Mouse (Mus musculus) hindbrain, embryonic 12.5 days (tissue): ENCODE data around the gene Nup93. TPM values are rescaled to one million over a fixed set of nuclear protein-coding genes. Genes with fewer than 3 reads are reported as not detected.
A peak's percentile ranks its signal among the peaks of the same experiment; 100 is the strongest.

Experiments used
- ATAC-seq: fragments of 200-750 bp; cut with Nextera tagmentation; 2 replicates; pipeline ENCODE4 v1.8.0; 2017; ENCODE audit warnings: moderate TSS enrichment; ENCODE audit not compliant: low FRiP score
- H3K27ac ChIP-seq: fragments of 300-500 bp; sonication (generic); 2 replicates; pipeline ENCODE4 v1.5.1; 2016; ENCODE audit warnings: mild to moderate bottlenecking
- H3K27me3 ChIP-seq: fragments of 300-500 bp; sonication (generic); 2 replicates; pipeline ENCODE4 v1.6.1; 2016; ENCODE audit warnings: mild to moderate bottlenecking
- H3K36me3 ChIP-seq: fragments of 300-500 bp; sonication (generic); 2 replicates; pipeline ENCODE4 v1.6.1; 2016; ENCODE audit warnings: mild to moderate bottlenecking
- H3K4me1 ChIP-seq: fragments of 300-500 bp; sonication (generic); 2 replicates; pipeline ENCODE4 v1.6.1; 2016
- H3K4me2 ChIP-seq: fragments of 300-500 bp; sonication (generic); replicated peaks from 2 replicates; pipeline ENCODE4 v1.6.1; 2016; ENCODE audit warnings: mild to moderate bottlenecking
- H3K4me3 ChIP-seq: fragments of 300-500 bp; sonication (generic); 2 replicates; pipeline ENCODE4 v1.5.1; 2016; ENCODE audit warnings: mild to moderate bottlenecking
- H3K9ac ChIP-seq: fragments of 300-500 bp; sonication (generic); 2 replicates; pipeline ENCODE4 v1.6.1; 2016; ENCODE audit warnings: mild to moderate bottlenecking, moderate library complexity
- H3K9me3 ChIP-seq: fragments of 300-500 bp; sonication (generic); replicated peaks from 2 replicates; pipeline ENCODE4 v1.6.1; 2016; ENCODE audit warnings: mild to moderate bottlenecking
- WGBS: fragments of 180-500 bp; shearing (Covaris S2); methylation state at CpG from one replicate; pipeline ENCODE4 v1.1.7; 2016; 5-methylcytosine and 5-hydroxymethylcytosine counted together
- polyA plus RNA-seq: library from polyadenylated mRNA; unstranded; fragments of >200 nt; fragmentation: Nextera tagmentation; extraction: Ambion mirVana; gene quantifications from 2 replicates; pipeline ENCODE4 v1.2.1, GENCODE M21; 2016

Gene Nup93
- polyA plus RNA-seq, 1 experiment from 2014 or later = 80.4 TPM

DNA sequence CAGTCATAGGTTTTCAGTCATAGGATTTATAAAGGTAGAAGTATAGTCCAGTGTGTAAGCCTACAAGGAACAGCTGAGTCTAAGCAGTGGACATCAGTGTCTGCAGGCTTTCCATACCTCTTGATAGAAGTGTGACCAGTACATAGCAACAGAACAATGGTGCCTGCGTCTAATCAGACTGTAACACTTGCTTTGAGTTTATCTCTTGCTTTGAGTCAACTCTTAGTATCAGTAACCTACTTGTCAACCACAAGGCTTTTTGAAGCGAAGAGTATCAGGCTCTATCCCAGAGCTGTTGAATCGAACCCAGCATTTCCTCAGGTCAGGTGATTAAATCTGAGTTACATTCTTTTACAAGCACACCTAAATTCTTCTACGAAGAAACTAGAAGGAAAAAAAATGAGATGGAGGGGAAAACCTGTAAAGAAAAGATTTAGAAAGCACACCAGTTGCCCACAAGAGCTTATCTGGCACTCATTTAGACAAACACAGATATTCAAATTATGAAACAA, 25.9 kb downstream of the Nup93 start:
- H3K27ac ChIP-seq = no peak overlapping the region
- H3K9me3 ChIP-seq = no peaks in the 10 kb centered on the region
- no peak for ATAC-seq
- no peak overlapping the region for H3K4me2 ChIP-seq
- WGBS = 91% methylated on average over 4 of the region's 4 CpGs
- no peaks in the 10 kb centered on the region for H3K4me1 ChIP-seq
- no peak overlapping the region for H3K9ac ChIP-seq
- no peak overlapping the region for H3K4me3 ChIP-seq
- H3K36me3 ChIP-seq = peaks cover 6% of the 10 kb centered on the region; the same call in 1 of the 2 replicates
- H3K27me3 ChIP-seq = no peaks in the 10 kb centered on the region

DNA sequence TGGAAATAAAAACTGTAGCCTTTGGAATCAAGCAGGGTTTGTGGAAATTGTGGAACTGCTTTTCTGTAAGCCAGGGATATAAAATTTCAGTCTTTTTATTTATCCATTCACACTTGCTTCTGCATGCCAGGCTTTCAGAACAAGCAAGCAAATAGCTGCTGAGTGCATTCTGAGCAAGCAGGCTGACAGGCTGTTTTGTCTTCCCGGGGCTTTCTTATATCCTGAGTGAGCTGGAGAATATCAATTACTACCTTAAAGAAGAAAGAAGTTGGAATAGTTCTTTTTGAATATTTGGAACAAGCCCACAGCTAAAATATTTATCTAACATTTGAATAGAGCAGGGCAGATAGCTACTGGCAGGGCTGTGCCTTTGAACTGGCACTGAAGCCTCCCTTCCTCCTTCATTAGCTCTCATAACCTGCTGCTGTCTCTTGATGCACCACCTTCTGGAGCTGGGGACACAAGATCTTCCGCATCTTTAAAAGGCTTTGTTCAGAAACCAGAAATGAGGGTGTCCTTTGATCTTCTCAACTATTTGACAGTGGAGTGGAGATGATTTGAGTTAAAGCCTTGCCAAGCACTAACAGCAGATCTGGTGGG, 35.6 kb downstream of the Nup93 start:
- Histone ChIP-seq H3K4me3 (no peak overlapping the region), H3K9ac (no peak overlapping the region), H3K27me3 (no peaks in the 10 kb centered on the region)

DNA sequence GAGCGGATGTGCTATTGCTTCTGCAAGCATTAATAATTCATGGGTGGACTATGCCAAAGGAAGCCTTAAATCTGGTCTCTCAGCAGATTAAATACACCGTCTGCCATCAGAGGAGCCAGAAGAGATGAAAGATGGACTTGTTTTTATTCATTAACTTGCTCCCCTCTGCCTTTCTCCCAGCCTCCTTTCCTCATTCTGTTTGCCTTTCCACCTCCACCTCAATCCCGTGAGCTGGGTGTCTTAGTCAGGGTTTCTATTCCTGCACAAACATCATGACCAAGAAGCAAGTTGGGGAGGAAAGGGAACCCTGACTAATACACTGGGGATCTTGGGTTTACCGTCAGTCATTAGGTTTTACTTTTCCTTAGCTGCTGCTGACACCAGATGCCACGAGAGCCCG, 44.5 kb downstream of the Nup93 start:
- H3K9me3 ChIP-seq = no peaks in the 10 kb centered on the region
- no peaks in the 10 kb centered on the region for H3K36me3 ChIP-seq
- no peak overlapping the region for H3K27ac ChIP-seq
- no peak overlapping the region for H3K4me3 ChIP-seq
- H3K9ac ChIP-seq = no peak overlapping the region
- ATAC-seq = no peak
- H3K4me2 ChIP-seq = no peak overlapping the region
- H3K4me1 ChIP-seq = no peaks in the 10 kb centered on the region
- no peaks in the 10 kb centered on the region for H3K27me3 ChIP-seq
- WGBS = 75% methylated on average over 6 of the region's 6 CpGs

More for the DNA sequence above, 35.6 kb downstream of the Nup93 start:
- WGBS = 69% methylated on average over 2 of the region's 2 CpGs
- ATAC-seq = no peak
- Histone ChIP-seq H3K9me3 (no peaks in the 10 kb centered on the region), H3K36me3 (no peaks in the 10 kb centered on the region), H3K4me1 (no peaks in the 10 kb centered on the region), H3K4me2 (no peak overlapping the region), H3K27ac (peak overlapping the region; percentile 5; the same call in 1 of the 2 replicates)

DNA sequence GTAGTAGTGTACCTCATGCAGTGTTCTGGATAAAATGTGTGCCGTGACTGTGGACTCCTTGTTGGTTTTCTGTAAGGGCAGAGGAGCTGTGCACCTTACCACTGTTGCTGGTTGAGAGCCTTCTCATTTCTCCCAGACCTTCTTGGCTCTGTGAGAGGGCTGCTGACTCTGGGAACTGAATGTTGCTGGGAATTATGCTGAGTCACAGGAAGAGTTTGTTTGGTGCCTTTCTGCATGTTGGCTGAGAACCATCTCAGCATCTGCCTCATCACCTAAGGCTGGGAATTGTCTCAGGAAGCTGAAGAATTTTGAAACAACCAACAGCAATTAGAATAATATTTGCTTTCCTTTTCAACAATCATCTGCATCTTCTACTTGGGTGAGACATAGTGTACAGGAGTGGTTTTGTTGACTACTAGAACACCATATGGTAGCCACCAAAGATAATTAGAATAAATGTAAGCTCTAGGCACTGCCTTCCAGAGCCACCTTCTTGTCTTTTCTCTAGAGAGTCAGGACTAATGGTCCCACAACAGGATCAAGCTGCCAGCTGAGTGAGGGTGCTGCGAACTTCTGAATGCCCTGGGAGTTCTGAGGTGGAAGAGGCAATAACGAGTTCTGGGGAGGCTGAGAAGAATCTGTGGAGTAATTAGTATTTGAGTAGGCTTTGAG, 48.4 kb downstream of the Nup93 start:
- Histone ChIP-seq H3K9ac (no peak overlapping the region), H3K4me2 (no peak overlapping the region), H3K9me3 (no peaks in the 10 kb centered on the region), H3K36me3 (no peaks in the 10 kb centered on the region), H3K27ac (no peak overlapping the region), H3K4me1 (peaks cover 12% of the 10 kb centered on the region), H3K27me3 (no peaks in the 10 kb centered on the region), H3K4me3 (no peak overlapping the region)
- 77% methylated on average over 3 of the region's 3 CpGs for WGBS
- ATAC-seq = no peak

DNA sequence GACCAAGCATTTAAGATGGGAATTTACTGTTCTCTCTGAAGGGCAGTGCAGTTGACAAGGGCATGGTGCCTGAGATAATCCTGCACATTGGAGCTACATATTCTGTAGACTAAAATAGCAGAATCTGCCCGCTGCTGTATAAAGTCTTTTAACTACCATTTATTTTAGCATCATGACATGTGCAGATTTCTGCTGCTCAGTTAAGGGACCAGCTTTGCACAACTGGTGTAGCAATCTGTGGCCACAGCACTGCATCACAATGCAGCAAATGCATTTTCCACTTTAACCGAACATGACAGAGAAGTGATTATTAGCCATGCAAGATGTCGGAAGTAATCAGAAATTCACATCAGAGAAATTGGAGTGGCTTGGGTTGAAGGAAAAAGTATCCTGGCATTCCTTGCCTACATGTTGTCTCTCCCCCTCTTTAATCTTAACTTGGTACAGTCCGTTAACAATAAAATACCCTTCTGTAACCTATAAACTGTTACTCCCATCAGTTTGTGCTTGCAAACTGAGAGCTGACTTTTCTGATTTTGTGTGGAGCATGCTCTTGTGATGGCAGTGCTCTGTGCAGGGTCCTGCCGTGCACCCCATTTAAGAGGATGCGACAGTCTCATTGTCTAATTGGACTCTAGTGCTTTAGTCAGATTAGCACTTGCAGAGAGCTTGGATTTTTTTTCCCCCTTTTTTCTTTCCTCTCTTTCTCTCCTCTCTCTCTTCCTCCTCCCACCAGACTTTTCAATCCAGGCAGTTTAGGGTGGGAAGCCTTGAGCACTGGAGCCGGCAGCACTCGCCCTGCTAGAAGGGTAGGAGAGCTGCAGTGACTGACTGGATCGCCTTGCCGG, 52.2 kb downstream of the Nup93 start:
- no peak for ATAC-seq
- Histone ChIP-seq H3K27ac (peak overlapping the region; percentile 60), H3K4me2 (peak overlapping the region; percentile 33), H3K9ac (0 out of 2 replicates have a peak overlapping the region, but pooled peaks have one; percentile 13), H3K27me3 (no peaks in the 10 kb centered on the region), H3K4me1 (peaks cover 12% of the 10 kb centered on the region), H3K36me3 (no peaks in the 10 kb centered on the region), H3K4me3 (peak overlapping the region; percentile 4; the same call in 1 of the 2 replicates), H3K9me3 (no peaks in the 10 kb centered on the region)
- WGBS = 56% methylated on average over 10 of the region's 10 CpGs

DNA sequence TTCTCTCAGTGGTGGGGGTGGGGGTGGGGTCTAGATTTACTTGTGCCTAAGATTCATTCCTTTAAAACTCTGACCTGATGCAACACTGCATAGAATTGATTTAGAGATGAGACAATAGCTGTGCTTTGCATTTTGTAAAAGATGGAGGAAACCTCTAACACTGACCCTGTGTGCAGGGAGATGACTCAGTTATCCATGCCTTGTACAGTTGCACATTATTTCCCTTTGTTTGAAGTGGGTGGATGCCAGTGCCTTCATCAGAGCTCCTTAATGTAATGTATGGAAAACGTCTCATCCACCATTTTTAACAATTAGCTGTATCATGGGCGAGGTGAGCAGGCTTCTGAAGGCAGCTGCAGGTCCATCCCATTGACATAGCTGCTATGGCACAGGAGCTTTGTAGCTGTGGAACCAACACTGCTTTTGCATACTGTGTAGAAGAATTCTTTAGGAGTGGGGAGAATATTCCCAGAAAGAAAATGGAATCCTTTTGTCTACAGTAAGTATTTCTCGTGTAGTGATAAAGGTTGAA, 54.1 kb downstream of the Nup93 start:
- Histone ChIP-seq H3K27ac (no peak overlapping the region), H3K9ac (no peak overlapping the region), H3K27me3 (no peaks in the 10 kb centered on the region), H3K4me1 (peaks cover 12% of the 10 kb centered on the region), H3K36me3 (no peaks in the 10 kb centered on the region), H3K9me3 (no peaks in the 10 kb centered on the region), H3K4me3 (no peak overlapping the region), H3K4me2 (0 out of 2 replicates have a peak overlapping the region, but pooled peaks have one; percentile 3)
- no peak for ATAC-seq
- 77% methylated on average over 3 of the region's 3 CpGs for WGBS

DNA sequence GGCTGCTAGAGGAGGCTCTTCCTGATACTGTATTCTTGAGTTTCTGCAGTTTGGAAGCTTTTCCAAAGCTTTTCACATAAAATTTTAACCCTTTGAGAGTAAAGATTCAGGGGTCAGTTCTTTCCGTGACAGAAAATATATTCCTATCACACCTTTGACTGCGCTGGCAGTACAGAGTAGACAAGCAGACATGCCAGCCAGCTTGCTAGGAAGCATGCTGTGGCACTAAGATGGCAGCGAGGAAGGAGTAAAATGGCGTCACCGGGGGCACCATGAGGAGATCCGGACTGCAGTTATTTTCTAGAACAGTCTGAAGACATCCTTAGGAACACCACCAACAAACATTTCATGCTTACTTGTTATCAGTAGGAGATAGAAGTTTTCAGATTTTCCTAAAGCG, 55.9 kb downstream of the Nup93 start:
- H3K9me3 ChIP-seq = no peaks in the 10 kb centered on the region
- no peaks in the 10 kb centered on the region for H3K27me3 ChIP-seq
- no peak overlapping the region for H3K4me2 ChIP-seq
- H3K36me3 ChIP-seq = no peaks in the 10 kb centered on the region
- no peak overlapping the region for H3K4me3 ChIP-seq
- H3K4me1 ChIP-seq = peaks cover 9% of the 10 kb centered on the region
- 0 out of 2 replicates have a peak overlapping the region, but pooled peaks have one; percentile 40 for H3K27ac ChIP-seq
- no peak overlapping the region for H3K9ac ChIP-seq
- no peak for ATAC-seq
- WGBS = 91% methylated on average over 7 of the region's 7 CpGs

DNA sequence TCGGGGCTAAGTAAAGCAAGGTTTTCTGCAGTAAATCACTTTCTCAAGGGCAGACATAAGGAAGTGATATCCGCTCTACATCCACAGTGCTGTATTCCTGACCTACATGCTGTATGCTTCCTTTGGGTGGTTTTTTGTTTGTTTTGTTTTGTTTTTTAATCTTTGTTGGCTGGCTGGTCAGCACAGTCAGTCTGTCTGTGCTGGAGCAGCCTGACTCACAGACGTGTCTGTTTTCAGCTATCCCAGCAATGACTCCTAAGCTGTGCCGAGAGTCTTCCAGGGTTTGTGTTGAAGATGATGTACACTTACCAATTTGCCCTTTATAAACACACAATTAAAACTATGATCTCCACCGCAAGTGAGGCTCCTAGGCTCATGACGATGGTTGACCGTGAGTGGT, 56.7 kb downstream of the Nup93 start:
- no peak for ATAC-seq
- Histone ChIP-seq H3K27me3 (no peaks in the 10 kb centered on the region), H3K4me2 (no peak overlapping the region), H3K4me3 (no peak overlapping the region), H3K27ac (no peak overlapping the region), H3K9ac (no peak overlapping the region), H3K9me3 (no peaks in the 10 kb centered on the region), H3K36me3 (no peaks in the 10 kb centered on the region), H3K4me1 (peaks cover 9% of the 10 kb centered on the region)
- WGBS = 89% methylated on average over 7 of the region's 7 CpGs

DNA sequence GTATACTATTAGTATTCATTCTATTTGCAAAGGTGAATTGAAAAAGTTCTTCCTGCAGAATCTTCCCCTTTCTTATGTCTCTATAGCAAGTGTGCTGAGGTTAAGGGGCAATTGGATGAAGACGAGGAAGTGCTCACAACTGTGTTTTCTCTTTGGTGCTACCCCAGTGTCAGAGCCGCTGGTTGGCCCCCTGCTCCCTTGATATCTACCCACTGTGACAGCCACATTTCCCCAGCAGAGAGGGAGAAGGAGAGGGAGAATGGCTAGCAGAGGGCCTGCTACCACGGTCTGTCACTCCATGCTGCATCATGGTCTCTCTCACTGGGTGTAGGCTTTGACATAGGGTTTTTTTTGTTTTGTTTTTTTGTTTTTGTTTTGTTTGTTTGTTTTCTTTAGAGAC, 58.2 kb downstream of the Nup93 start:
- WGBS = 77% methylated on average over 3 of the region's 3 CpGs
- Histone ChIP-seq H3K27me3 (no peaks in the 10 kb centered on the region), H3K36me3 (no peaks in the 10 kb centered on the region), H3K27ac (no peak overlapping the region), H3K4me1 (no peaks in the 10 kb centered on the region; the same call in 1 of the 2 replicates), H3K4me2 (no peak overlapping the region), H3K9ac (no peak overlapping the region), H3K9me3 (no peaks in the 10 kb centered on the region), H3K4me3 (no peak overlapping the region)
- ATAC-seq = no peak

DNA sequence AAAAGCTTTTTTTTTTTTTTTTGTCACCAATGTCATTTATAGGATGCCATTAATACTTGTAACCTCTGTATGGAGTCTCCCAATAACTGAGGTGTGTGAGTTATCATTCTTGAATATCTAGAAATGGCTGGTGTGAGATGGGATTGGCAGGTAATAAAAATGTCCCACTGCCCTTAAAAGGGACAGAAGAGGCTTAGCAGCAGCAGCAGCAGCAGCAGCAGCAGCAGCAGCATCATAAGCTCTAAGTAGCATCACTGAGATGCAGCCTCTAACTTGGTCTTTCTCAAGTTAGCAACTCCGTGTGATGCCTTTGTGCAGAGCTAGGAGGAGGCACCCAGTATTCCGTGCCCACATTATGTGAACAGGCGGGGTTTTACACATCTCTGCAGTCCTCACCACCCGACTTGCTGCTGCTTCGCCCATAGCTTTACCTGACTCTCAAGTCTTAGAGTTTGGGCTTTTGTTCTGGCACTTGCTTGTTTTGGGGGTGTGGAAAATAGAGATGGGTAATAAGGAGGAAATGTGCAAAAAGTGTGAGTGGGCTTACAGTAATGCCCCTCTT, 59.0 kb downstream of the Nup93 start:
- no peak for ATAC-seq
- Histone ChIP-seq H3K4me1 (no peaks in the 10 kb centered on the region; the same call in 1 of the 2 replicates), H3K27ac (no peak overlapping the region), H3K9ac (no peak overlapping the region), H3K9me3 (no peaks in the 10 kb centered on the region), H3K27me3 (no peaks in the 10 kb centered on the region), H3K4me3 (no peak overlapping the region), H3K36me3 (no peaks in the 10 kb centered on the region), H3K4me2 (no peak overlapping the region)
- WGBS = 91% methylated on average over 5 of the region's 5 CpGs

DNA sequence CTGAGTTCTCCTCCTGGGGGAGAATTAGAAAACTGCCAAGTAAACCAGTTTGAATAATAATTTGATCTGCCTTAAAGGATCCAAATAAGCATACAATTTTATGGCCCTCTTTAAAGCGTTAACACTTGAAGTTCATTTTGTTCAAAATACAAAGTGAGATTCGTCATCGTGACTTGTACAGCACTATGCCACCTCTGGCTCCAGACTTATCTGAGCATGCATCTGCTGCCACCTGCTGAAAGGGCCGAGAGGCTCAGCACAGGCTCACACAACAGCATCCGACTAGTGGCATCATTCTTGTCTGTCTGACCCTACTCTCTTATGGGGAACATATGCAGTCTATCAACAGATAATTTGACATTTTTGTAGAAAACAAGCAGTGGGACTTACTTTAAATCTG, 59.7 kb downstream of the Nup93 start:
- H3K4me2 ChIP-seq = no peak overlapping the region
- H3K27ac ChIP-seq = no peak overlapping the region
- H3K36me3 ChIP-seq = no peaks in the 10 kb centered on the region
- H3K27me3 ChIP-seq = no peaks in the 10 kb centered on the region
- no peak overlapping the region for H3K9ac ChIP-seq
- no peaks in the 10 kb centered on the region for H3K4me1 ChIP-seq
- no peak overlapping the region for H3K4me3 ChIP-seq
- ATAC-seq = no peak
- no peaks in the 10 kb centered on the region for H3K9me3 ChIP-seq
- 73% methylated on average over 5 of the region's 5 CpGs for WGBS

DNA sequence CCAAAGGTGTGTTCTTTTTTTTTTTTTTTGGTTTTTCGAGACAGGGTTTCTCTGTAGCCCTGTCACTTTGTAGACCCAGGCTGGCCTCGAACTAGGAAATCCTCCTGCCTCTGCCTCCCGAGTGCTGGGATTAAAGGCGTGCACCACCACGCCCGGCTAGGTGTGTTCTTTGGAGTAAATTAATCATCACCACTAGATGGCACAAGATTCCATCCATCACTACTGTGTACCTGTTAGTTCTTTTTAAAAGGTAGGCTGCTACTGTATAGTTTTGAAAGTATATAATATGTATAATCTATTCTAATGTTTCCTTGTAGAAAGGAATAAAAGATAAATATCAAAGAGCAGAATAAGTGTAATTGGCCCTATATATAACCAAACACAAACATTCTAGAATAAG, 63.9 kb downstream of the Nup93 start:
- Histone ChIP-seq H3K27ac (no peak overlapping the region), H3K36me3 (no peaks in the 10 kb centered on the region), H3K4me1 (0 out of 2 replicates have a peak, but pooled peaks cover 2% of the 10 kb centered on the region), H3K4me3 (no peak overlapping the region), H3K9me3 (no peaks in the 10 kb centered on the region), H3K9ac (no peak overlapping the region), H3K4me2 (no peak overlapping the region), H3K27me3 (no peaks in the 10 kb centered on the region)
- WGBS = 90% methylated on average over 6 of the region's 6 CpGs
- no peak for ATAC-seq
